Mouse (Mus musculus): ENCODE measurements around the gene Cnot6. TPM values are rescaled to one million over a fixed set of nuclear protein-coding genes. Genes with fewer than 3 reads are reported as not detected.

The Cnot6 gene
- polyA plus RNA-seq, 1 experiment from 2014 or later: 34.8 TPM

DNA sequence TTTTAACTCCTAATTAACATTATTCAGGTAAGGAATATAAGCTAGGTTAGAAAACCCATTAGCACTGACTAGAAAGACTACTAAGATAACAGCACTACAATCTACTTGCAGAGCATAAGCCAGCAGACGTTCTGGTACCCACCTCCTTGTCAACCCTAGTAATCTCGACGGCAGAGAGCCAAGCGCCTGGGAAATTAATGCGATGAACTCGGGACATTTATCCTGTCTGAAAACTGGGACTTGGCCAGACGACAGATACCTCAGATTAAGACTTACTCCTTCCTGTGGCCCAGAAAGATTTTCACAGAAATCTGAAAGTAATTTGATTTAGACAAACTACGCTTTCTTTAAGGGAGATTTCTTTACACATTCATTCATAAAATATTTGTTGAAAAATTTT, 7.7 kb downstream of the Cnot6 start:
- peaks cover 16% of the 10 kb centered on the region for H3K4me1 ChIP-seq (replicated peaks; ENCODE audit: control insufficient read depth, insufficient read depth, low read length)
- H3K9ac ChIP-seq (ENCODE audit: low read depth, low read length): no peak overlapping the region
- H3K27me3 ChIP-seq (replicated peaks; ENCODE audit: control insufficient read depth, insufficient read depth, low read length): no peaks in the 10 kb centered on the region
- H3K4me3 ChIP-seq (ENCODE audit: low read depth, low read length): no peak overlapping the region
- 73% methylated on average over 8 of the region's 8 CpGs for WGBS
- H3K9me3 ChIP-seq (ENCODE audit: control insufficient read depth, low read length): no peaks in the 10 kb centered on the region
- H3K4me2 ChIP-seq: no peak overlapping the region
- DNase-seq (ENCODE audit: low spot score) (no peak), ATAC-seq (replicated peaks; ENCODE audit: low FRiP score) (no peak)
- no peak overlapping the region for H3K27ac ChIP-seq (ENCODE audit: low read depth, low read length)
- peaks cover 18% of the 10 kb centered on the region for H3K36me3 ChIP-seq (ENCODE audit: control insufficient read depth, insufficient read depth, low read length)

DNA sequence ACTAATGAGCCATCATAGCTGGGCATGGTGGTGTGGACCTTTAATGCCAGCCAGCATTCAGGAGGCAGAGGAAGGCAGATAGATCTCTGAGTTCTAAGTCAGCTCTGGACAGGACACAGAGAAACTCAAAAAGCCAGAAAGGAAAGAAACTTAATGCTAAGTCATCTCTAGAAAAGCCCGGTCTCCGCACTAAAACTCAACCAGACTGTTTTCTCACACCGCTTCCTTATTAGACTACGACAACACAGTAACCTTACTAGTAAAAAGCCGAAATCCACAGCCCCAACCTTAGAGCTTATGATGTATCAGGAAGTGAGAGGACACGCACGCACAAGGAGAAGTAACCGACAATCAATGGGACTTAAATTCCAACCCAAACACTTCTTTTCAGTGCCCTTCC, 10.5 kb downstream of the Cnot6 start:
- peaks cover 21% of the 10 kb centered on the region for H3K36me3 ChIP-seq (ENCODE audit: control insufficient read depth, insufficient read depth, low read length)
- H3K9ac ChIP-seq (ENCODE audit: low read depth, low read length): no peak overlapping the region
- DNase-seq (ENCODE audit: low spot score) (no peak), ATAC-seq (replicated peaks; ENCODE audit: low FRiP score) (no peak)
- H3K4me1 ChIP-seq (replicated peaks; ENCODE audit: control insufficient read depth, insufficient read depth, low read length): no peaks in the 10 kb centered on the region; the same call in 1 of the 2 replicates
- no peak overlapping the region for H3K27ac ChIP-seq (ENCODE audit: low read depth, low read length)
- no peak overlapping the region for H3K4me2 ChIP-seq
- WGBS: 98% methylated on average over 8 of the region's 8 CpGs
- no peaks in the 10 kb centered on the region for H3K9me3 ChIP-seq (ENCODE audit: control insufficient read depth, low read length)
- no peaks in the 10 kb centered on the region for H3K27me3 ChIP-seq (replicated peaks; ENCODE audit: control insufficient read depth, insufficient read depth, low read length)
- no peak overlapping the region for H3K4me3 ChIP-seq (ENCODE audit: low read depth, low read length)

DNA sequence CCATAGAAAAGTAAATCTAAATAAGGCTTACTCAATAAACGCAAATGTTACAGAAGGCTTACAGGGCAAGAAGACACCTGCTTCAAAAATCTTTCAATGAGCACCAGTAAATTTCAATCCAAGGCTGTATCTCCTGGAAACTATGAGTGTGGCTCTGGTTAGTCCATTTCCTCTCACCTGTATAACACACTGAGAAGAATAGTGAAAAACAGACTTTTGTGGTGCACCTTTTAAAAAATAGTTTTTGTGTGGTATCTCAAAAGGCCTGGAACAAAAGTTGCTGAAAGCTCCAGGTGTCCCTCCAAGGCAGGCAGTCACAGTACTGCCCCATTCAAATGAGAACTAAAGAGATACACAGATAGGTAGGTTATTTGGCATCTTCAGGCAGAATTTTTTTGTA, 13.4 kb downstream of the Cnot6 start:
- DNase-seq (ENCODE audit: low spot score): no peak
- ATAC-seq (replicated peaks; ENCODE audit: low FRiP score): no peak
- 90% methylated on average over 1 of the region's 1 CpGs for WGBS
- Histone ChIP-seq H3K9me3 (ENCODE audit: control insufficient read depth, low read length) (no peaks in the 10 kb centered on the region), H3K27ac (ENCODE audit: low read depth, low read length) (no peak overlapping the region), H3K4me2 (no peak overlapping the region), H3K4me3 (ENCODE audit: low read depth, low read length) (no peak overlapping the region), H3K4me1 (replicated peaks; ENCODE audit: control insufficient read depth, insufficient read depth, low read length) (no peaks in the 10 kb centered on the region), H3K36me3 (ENCODE audit: control insufficient read depth, insufficient read depth, low read length) (peaks cover 16% of the 10 kb centered on the region), H3K9ac (ENCODE audit: low read depth, low read length) (no peak overlapping the region), H3K27me3 (replicated peaks; ENCODE audit: control insufficient read depth, insufficient read depth, low read length) (no peaks in the 10 kb centered on the region)

DNA sequence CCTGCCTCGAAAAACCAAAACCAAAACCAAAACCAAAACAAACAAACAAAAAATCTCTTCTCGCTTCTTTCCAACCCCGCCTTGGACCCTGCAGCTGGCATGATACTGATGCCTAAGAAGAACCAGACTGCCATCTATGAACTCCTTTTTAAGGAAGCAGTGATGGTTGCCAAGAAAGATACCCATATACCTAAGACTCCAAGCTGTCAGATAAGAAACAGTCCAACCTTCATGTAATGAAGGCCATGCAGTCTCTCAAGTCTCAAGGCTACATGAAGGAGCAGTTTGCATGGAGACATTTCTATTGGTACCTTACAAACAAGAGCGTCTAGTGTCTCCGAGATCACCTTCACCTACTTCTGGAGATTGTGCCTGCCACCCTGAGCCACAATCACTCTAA, 14.7 kb downstream of the Cnot6 start:
- no peaks in the 10 kb centered on the region for H3K9me3 ChIP-seq (ENCODE audit: control insufficient read depth, low read length)
- no peak for ATAC-seq (replicated peaks; ENCODE audit: low FRiP score)
- WGBS: 88% methylated on average over 5 of the region's 5 CpGs
- DNase-seq (ENCODE audit: low spot score): no peak
- H3K4me2 ChIP-seq: no peak overlapping the region
- H3K4me1 ChIP-seq (replicated peaks; ENCODE audit: control insufficient read depth, insufficient read depth, low read length): no peaks in the 10 kb centered on the region
- H3K36me3 ChIP-seq (ENCODE audit: control insufficient read depth, insufficient read depth, low read length): peaks cover 16% of the 10 kb centered on the region
- H3K27me3 ChIP-seq (replicated peaks; ENCODE audit: control insufficient read depth, insufficient read depth, low read length): no peaks in the 10 kb centered on the region
- H3K9ac ChIP-seq (ENCODE audit: low read depth, low read length): no peak overlapping the region
- no peak overlapping the region for H3K27ac ChIP-seq (ENCODE audit: low read depth, low read length)
- H3K4me3 ChIP-seq (ENCODE audit: low read depth, low read length): no peak overlapping the region

DNA sequence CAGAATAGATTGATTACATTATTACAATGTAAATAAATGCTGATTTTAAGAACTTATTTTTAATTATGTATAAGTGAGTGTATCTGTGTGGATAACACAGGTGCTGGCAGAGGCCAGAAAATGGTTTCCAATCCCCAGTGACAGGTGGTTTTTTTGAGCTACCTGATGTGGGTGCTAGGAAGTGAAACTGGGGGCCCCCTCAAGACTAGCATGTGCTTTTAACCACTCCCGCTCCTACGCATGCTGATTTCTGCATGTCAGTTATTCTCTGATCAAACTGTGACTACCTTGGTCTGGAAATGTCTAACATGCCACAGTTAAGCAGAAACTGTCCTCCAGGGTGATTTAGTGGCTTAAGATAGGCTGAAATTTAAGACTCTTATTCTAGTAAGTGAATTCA, 16.1 kb downstream of the Cnot6 start:
- Histone ChIP-seq H3K4me2 (no peak overlapping the region), H3K36me3 (ENCODE audit: control insufficient read depth, insufficient read depth, low read length) (peaks cover 6% of the 10 kb centered on the region), H3K27me3 (replicated peaks; ENCODE audit: control insufficient read depth, insufficient read depth, low read length) (no peaks in the 10 kb centered on the region), H3K4me1 (replicated peaks; ENCODE audit: control insufficient read depth, insufficient read depth, low read length) (no peaks in the 10 kb centered on the region), H3K9me3 (ENCODE audit: control insufficient read depth, low read length) (no peaks in the 10 kb centered on the region), H3K4me3 (ENCODE audit: low read depth, low read length) (no peak overlapping the region), H3K27ac (ENCODE audit: low read depth, low read length) (no peak overlapping the region), H3K9ac (ENCODE audit: low read depth, low read length) (no peak overlapping the region)
- ATAC-seq (replicated peaks; ENCODE audit: low FRiP score) (no peak), DNase-seq (ENCODE audit: low spot score) (no peak)
- WGBS: 93% methylated on average over 2 of the region's 2 CpGs

DNA sequence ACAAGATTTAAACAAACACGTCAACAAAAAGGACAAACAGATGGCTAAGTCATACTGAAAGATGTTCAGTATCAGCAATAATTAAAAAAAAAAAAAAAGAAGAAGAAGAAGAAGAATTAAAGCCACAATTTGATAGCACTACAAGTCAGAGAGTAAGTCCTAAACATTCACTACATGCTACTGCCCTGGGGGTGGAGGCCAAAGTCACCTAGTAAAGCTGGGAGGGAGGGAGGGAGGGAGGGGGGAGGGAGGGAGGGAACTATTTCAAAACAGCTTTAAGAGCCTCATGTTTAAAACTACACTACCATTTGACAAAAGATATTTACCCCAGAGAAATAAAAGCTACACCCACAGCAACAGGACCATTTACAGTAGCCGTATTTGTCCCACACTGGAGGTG, 16.8 kb downstream of the Cnot6 start:
- H3K4me1 ChIP-seq (replicated peaks; ENCODE audit: control insufficient read depth, insufficient read depth, low read length): no peaks in the 10 kb centered on the region
- H3K4me3 ChIP-seq (ENCODE audit: low read depth, low read length): no peak overlapping the region
- DNase-seq (ENCODE audit: low spot score) (no peak), ATAC-seq (replicated peaks; ENCODE audit: low FRiP score) (no peak)
- no peaks in the 10 kb centered on the region for H3K27me3 ChIP-seq (replicated peaks; ENCODE audit: control insufficient read depth, insufficient read depth, low read length)
- H3K9ac ChIP-seq (ENCODE audit: low read depth, low read length): no peak overlapping the region
- no peak overlapping the region for H3K4me2 ChIP-seq
- no peak overlapping the region for H3K27ac ChIP-seq (ENCODE audit: low read depth, low read length)
- 88% methylated on average over 2 of the region's 2 CpGs for WGBS
- no peaks in the 10 kb centered on the region for H3K9me3 ChIP-seq (ENCODE audit: control insufficient read depth, low read length)
- 0 out of 2 replicates have a peak, but pooled peaks cover 3% of the 10 kb centered on the region for H3K36me3 ChIP-seq (ENCODE audit: control insufficient read depth, insufficient read depth, low read length)

DNA sequence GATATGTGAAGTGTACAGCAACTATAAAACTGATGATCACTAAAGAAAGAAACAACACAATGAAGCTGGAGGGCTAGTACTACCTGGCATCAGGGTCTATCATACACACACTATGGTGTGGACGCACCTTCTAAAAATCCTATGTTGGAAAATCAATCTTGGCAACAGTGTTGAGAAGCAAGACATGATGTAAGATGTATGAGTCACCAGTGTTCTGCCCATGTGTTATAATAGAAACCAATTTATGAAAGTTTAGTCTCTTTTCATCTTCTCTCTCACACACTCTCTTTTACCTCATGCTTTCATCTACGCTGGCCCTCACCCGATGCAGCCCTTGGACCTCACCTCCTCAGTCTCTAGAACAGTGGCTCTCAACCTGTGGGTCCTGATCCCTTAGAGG, 17.5 kb downstream of the Cnot6 start:
- Histone ChIP-seq H3K4me2 (no peak overlapping the region), H3K4me3 (ENCODE audit: low read depth, low read length) (no peak overlapping the region), H3K4me1 (replicated peaks; ENCODE audit: control insufficient read depth, insufficient read depth, low read length) (no peaks in the 10 kb centered on the region), H3K9me3 (ENCODE audit: control insufficient read depth, low read length) (no peaks in the 10 kb centered on the region), H3K9ac (ENCODE audit: low read depth, low read length) (no peak overlapping the region), H3K27me3 (replicated peaks; ENCODE audit: control insufficient read depth, insufficient read depth, low read length) (no peaks in the 10 kb centered on the region), H3K36me3 (ENCODE audit: control insufficient read depth, insufficient read depth, low read length) (0 out of 2 replicates have a peak, but pooled peaks cover 3% of the 10 kb centered on the region), H3K27ac (ENCODE audit: low read depth, low read length) (no peak overlapping the region)
- 95% methylated on average over 3 of the region's 3 CpGs for WGBS
- DNase-seq (ENCODE audit: low spot score): no peak
- no peak for ATAC-seq (replicated peaks; ENCODE audit: low FRiP score)

DNA sequence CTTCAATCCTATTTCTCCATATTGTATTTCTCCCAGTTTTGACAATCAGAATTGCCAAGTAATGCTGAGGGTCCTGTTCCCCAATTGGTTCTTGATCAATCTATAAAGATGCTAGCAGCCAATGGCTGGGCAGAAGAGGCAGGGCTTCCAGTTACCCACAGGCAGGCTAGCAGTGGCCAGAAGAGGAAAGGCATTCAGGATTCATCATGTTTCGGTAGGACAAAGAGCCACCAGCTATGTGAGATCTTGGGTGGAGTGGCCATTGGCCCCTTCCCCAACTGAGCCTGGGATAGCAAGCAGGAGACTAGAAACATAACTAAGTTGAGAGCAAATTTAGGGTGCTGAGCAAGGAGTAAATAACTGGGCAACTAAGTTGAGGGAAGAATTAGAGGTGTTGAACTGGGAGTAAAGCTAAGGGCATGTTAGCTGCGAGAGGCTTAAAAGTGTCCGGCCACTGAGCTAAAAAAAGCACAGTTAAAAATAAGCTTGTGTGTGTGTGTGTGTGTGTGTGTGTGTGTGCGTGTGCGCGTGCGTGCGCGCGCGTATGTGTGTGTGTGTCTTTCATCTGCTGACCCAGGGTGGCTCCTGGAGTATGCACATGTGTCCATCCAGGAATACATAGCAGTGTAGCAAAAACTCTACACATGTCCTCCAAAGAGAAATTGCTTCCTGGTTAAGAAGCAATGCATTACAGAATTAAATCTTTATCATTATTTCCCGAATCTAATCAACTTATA, 28.1 kb downstream of the Cnot6 start:
- ATAC-seq (replicated peaks; ENCODE audit: low FRiP score) (no peak), DNase-seq (ENCODE audit: low spot score) (no peak)
- WGBS: 93% methylated on average over 12 of the region's 12 CpGs
- Histone ChIP-seq H3K9me3 (ENCODE audit: control insufficient read depth, low read length) (no peaks in the 10 kb centered on the region), H3K9ac (ENCODE audit: low read depth, low read length) (no peak overlapping the region), H3K4me2 (no peak overlapping the region), H3K4me1 (replicated peaks; ENCODE audit: control insufficient read depth, insufficient read depth, low read length) (no peaks in the 10 kb centered on the region), H3K36me3 (ENCODE audit: control insufficient read depth, insufficient read depth, low read length) (peaks cover 43% of the 10 kb centered on the region), H3K4me3 (ENCODE audit: low read depth, low read length) (no peak overlapping the region), H3K27ac (ENCODE audit: low read depth, low read length) (no peak overlapping the region), H3K27me3 (replicated peaks; ENCODE audit: control insufficient read depth, insufficient read depth, low read length) (no peaks in the 10 kb centered on the region)

DNA sequence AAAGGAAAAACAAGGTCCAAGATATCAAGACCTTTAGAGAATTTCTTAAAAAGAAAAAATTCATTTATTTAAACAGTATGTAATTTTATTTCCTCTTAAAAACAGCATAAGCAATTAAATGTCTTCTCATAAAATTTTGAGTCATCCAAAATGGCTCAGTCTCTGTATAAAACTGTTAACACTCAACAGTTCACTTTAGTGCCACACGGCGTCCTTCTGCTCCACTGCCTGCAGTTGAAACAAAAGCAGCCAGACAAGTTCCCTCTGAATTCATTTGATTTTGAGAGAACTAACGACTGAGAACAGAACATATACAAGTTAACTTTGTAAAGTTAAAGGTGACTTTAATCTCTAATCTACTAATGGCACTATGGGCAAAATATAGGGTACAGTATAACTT, 39.1 kb downstream of the Cnot6 start:
- no peak for DNase-seq (ENCODE audit: low spot score)
- Histone ChIP-seq H3K4me3 (ENCODE audit: low read depth, low read length) (no peak overlapping the region), H3K4me2 (no peak overlapping the region), H3K9me3 (ENCODE audit: control insufficient read depth, low read length) (no peaks in the 10 kb centered on the region), H3K36me3 (ENCODE audit: control insufficient read depth, insufficient read depth, low read length) (peaks cover 25% of the 10 kb centered on the region), H3K4me1 (replicated peaks; ENCODE audit: control insufficient read depth, insufficient read depth, low read length) (no peaks in the 10 kb centered on the region), H3K27me3 (replicated peaks; ENCODE audit: control insufficient read depth, insufficient read depth, low read length) (no peaks in the 10 kb centered on the region), H3K9ac (ENCODE audit: low read depth, low read length) (no peak overlapping the region), H3K27ac (ENCODE audit: low read depth, low read length) (no peak overlapping the region)
- ATAC-seq (replicated peaks; ENCODE audit: low FRiP score): no peak
- WGBS: 90% methylated on average over 3 of the region's 3 CpGs

All from liver, embryonic 11.5 days (tissue).